Mouse (Mus musculus): ENCODE data around the gene Btg2.

The Btg2 gene

DNA sequence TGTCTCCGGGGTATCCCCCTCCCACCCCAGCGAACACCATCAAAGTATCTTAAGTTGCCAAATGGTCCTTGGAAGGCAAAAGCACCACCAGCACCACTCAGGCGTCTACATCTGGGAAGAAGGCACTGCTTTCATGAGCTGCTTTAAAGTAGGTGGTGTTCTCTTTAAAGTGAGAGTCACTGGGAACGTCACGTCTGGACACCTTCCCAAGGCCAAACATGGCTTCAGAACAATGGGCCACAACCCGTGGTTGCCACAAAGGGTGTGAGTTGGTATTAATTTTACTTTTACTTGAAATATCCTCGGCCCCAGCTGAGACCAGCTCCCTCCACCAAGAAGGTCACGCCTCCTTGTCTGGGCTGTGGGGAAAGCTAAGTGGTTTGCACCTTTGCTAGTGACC is 21.2 kb downstream of the Btg2 start:
- no peak for DNase-seq

GRCm38 (mm10) chr1:134056285-134056684 is 22.6 kb downstream of the Btg2 start:
- no peak for DNase-seq

- DNase-seq, result no peak
Measured at GRCm38 (mm10) chr1:134055666-134056245, 23.2 kb downstream of the Btg2 start.

- DNase-seq, result no peak
Measured at GRCm38 (mm10) chr1:134055058-134055457, 23.9 kb downstream of the Btg2 start.

DNA sequence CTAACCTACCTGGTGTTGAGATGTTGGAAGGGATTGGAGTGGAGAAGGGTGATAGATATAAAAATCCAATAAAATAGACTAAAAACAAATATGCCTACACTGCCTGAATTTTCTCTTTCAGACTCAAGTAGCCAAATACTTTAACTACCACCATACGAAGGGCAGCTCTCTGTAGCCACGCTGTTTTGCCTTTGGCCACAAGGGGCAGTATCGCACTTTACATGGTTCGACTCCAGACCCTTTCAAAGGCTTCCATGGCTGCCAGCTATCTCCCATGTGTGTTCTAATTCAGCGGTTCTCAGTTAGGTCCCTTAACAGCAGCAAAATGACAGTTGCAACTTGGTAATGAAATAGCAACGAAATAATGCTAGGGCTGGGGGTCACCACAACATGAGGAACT is 25.7 kb downstream of the Btg2 start:
- DNase-seq, result peak; percentile 94

- no peak for DNase-seq
Measured at GRCm38 (mm10) chr1:134049542-134049941, 29.4 kb downstream of the Btg2 start.

GRCm38 (mm10) chr1:134048759-134049158 is 30.2 kb downstream of the Btg2 start:
- peak; percentile 81 for DNase-seq

DNA sequence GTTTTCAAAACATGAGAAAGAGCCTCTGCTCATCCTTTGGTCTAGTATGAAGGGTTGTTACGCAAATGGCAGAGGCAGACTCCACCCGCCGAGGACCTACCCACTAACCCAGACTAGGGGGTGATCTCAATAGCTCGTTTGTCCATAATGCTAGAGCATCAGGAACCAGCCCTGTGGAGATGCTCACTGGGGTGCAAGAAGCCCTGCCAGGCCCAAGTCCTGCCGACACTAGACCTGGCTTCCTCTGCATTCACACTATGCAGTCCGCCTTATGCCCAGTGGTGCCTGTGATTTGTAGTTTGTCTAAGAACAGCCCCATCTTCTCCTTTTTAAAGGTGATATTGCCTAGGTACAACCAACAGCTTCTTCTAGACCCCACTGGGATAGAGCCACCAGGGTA is 31.5 kb downstream of the Btg2 start:
- no peak for DNase-seq

GRCm38 (mm10) chr1:134046387-134046786 is 32.5 kb downstream of the Btg2 start:
- DNase-seq, result no peak

DNA sequence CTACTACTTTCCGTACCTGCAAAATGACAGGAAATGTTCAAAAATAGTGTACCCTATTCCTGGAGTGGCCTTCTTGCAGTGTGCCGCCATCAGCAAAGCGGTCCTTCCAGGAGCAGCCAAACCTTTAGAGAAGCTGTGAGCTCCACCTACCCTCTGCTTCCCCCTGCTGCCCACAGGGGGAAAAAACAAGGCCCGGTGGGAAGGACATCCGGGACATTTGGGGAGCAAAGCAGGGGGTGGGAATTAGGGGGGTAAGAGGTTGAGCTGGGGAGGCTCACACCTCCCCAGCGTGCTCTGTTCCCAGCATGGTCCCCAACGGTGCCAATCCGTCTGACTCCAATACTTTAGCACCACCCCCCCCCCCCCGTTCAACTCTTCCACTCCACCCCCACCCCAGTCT is 32.9 kb downstream of the Btg2 start:
- peak; percentile 84 for DNase-seq

DNA sequence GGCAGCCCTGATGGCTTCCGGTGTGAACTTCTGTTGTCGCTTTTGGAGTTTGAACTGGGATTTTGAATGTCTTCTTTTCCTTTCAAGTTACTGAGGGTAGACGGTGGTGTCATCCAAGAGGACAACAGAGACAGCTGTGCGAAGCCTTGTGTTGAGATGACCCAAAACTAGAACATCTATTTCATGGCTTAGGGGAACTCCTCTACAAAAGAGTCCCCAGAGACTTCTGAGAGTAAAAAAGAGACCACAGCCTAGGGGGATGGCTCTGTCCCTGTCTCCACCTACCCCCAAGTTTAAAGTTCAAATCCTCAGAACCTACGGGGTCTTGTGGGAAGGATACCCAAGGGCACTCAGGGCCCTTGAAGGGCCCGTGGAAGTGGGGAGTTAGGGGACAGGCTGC is 34.1 kb downstream of the Btg2 start:
- no peak for DNase-seq

DNA sequence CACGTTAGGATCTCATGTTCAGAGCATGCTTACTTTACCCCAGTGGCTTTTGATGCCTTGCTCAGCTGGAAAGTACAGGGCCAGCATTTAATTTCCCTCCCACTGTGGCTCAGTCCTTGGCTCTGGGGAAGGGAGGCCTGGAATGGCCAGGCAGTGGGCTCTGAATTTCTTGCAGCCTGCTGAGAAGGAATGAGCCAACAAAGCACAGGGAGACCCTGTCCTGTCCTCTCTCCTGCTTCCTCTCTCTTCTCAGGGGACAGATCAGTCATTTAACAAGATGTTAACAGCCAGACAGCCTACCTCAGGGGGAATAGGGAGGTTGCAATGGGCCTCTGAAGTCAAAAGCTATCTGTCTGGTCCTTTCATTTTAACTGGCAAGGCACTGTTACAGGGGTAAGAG is 36.6 kb downstream of the Btg2 start:
- no peak for DNase-seq

DNA sequence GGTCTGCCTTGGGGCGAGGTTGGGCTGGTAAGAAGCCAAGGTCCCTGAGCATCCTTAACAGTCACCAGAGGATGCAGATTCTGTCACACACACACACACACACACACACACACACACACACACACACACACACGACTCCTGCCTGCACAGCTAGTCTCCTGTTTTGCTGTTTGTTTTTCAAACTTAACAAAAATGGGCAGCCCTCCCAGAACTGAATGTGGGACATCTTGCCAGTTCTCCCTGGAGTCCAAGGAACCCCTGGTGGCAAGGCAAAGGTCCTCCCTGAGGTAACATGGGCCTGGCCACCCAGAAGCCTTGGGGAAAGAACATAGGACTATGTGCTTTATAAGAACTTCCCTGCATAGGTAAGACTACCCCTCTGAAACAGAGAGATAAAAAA is 37.0 kb downstream of the Btg2 start:
- no peak for DNase-seq

GRCm38 (mm10) chr1:134039361-134039760 is 39.6 kb downstream of the Btg2 start:
- no peak for DNase-seq

DNA sequence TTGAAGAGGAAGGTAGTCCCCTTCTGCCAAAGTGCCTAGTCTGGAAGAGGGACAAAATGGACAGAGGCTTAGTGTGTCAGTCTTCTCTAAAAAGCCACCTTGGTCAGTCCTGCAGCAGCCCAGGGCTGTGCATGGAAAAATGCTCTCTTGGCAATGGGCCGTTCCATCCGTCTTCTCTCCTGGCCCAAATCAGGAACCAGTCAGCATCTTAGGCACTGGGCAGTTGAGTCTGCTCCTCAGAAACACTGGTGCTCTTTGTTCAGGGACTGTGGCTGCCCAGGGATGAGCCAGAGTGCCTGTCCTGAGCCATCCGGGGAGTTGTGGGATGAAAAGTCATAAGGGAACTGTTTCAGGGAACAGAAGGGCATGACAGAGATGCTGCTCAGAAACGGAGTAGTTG is 40.6 kb downstream of the Btg2 start:
- no peak for DNase-seq

- DNase-seq, result peak; percentile 38
Measured at GRCm38 (mm10) chr1:134037172-134037571, 41.7 kb downstream of the Btg2 start, which contains the start of gene Fmod. TSS of gene Fmod (plus strand) at chr1:134037254.

DNA sequence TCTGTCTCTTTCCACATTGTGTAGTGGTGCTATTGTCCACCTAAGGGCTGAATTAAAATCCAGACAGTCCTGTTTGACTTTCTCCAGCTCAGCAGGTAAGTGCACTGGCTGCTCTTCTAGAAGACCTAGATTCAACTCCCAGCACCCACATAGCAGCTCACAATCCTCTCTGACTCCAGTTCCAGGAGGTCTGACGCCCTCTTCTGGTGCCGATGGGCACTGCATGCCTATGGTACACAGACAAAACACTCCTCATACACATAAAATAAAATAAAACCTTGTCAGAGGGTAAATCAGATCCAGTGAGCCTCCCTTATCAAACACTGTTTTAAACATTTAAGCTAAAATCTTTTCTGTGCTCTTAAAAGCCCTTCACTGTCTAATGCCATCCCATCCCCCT is 42.4 kb downstream of the Btg2 start:
- DNase-seq, result no peak

GRCm38 (mm10) chr1:134028161-134028846 is 50.6 kb downstream of the Btg2 start:
- peak; percentile 70 for DNase-seq

DNA sequence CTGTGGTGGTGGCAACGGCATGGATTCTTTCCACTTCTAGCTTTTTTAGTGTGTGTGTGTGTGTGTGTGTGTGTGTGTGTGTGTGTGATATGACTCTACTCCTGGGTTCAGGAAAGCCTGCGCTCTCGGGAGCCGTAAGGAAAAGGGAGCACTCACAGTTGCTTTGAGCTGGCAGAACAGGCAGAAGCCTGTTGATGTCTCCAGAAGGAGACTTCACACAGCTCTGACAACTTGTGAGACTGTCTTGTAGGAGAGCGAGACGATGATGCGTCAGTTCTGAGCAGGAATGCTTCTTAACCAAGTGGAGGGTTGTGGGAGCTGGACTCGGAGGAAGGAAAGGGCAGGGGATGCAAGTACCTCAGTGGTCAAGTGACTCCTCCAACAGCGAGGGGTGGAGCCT is 52.2 kb downstream of the Btg2 start:
- no peak for DNase-seq

DNA sequence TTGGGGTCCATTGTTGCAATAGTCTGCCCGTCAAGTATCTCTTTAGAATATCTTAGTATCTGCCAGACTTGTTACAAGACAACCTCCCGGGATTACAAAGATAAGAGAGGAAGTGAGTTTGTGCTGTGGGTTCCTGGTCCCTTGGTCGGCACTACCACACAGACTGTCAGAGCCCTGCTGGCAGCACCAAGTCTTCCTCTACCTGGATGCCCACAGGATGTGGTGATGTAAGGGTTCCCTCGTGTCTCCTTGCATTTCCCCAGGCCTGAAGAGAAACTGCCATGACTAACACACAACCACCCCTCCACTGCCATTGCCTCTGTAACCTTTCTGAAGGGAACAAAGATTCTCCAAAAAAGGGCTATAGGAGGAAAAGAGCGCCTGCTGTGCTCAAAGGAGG is 52.9 kb downstream of the Btg2 start:
- DNase-seq, result no peak
